Mouse (Mus musculus): ENCODE measurements at regions not wholly inside any gene's neighbourhood (a gene's known extent, or its start where the extent isn't known, plus 50 kb on each side); places are given as distances from the start of the nearest gene placed in this dataset.
A peak's percentile ranks its signal among the peaks of the same experiment; 100 is the strongest.

- WGBS = 54% methylated on average over 6 of the region's 6 CpGs
- no peak for ATAC-seq (ENCODE audit: low FRiP score)
These were observed 224.6 kb upstream of the Bmper start for GRCm38 (mm10) chr9:22998306-22998705.

GRCm38 (mm10) chr9:22999181-22999580 is 223.7 kb upstream of the Bmper start:
- no peak for ATAC-seq (ENCODE audit: low FRiP score)
- Histone ChIP-seq H3K27ac (replicated peaks) (no peak overlapping the region), H3K9me3 (replicated peaks) (no peaks in the 10 kb centered on the region), H3K4me2 (no peak overlapping the region), H3K27me3 (replicated peaks) (no peaks in the 10 kb centered on the region), H3K4me1 (no peaks in the 10 kb centered on the region), H3K9ac (replicated peaks) (no peak overlapping the region), H3K4me3 (replicated peaks) (no peak overlapping the region), H3K36me3 (no peaks in the 10 kb centered on the region)
- WGBS = 93% methylated on average over 4 of the region's 4 CpGs

More at GRCm38 (mm10) chr9:22998306-22998705, 224.6 kb upstream of the Bmper start:
- no peak overlapping the region for H3K4me2 ChIP-seq
- H3K27me3 ChIP-seq (replicated peaks) = no peaks in the 10 kb centered on the region
- no peaks in the 10 kb centered on the region for H3K36me3 ChIP-seq
- H3K27ac ChIP-seq (replicated peaks) = no peak overlapping the region
- H3K4me3 ChIP-seq (replicated peaks) = no peak overlapping the region
- H3K4me1 ChIP-seq = no peaks in the 10 kb centered on the region
- H3K9ac ChIP-seq (replicated peaks) = no peak overlapping the region
- H3K9me3 ChIP-seq (replicated peaks) = no peaks in the 10 kb centered on the region

- Histone ChIP-seq H3K27me3 (replicated peaks) (no peaks in the 10 kb centered on the region), H3K4me1 (peaks cover 9% of the 10 kb centered on the region), H3K9ac (replicated peaks) (no peak overlapping the region), H3K4me3 (replicated peaks) (no peak overlapping the region), H3K36me3 (no peaks in the 10 kb centered on the region), H3K9me3 (replicated peaks) (no peaks in the 10 kb centered on the region), H3K27ac (replicated peaks) (no peak overlapping the region), H3K4me2 (no peak overlapping the region)
- WGBS = 86% methylated on average over 3 of the region's 3 CpGs
- ATAC-seq (ENCODE audit: low FRiP score) = no peak
These were observed 222.7 kb upstream of the Bmper start for GRCm38 (mm10) chr9:23000200-23000599.

- 22% methylated on average over 14 of the region's 14 CpGs for WGBS
- H3K27me3 ChIP-seq (replicated peaks) = peaks cover 13% of the 10 kb centered on the region
- peaks cover 16% of the 10 kb centered on the region for H3K4me1 ChIP-seq
- H3K9ac ChIP-seq (replicated peaks) = no peak overlapping the region
- no peak overlapping the region for H3K27ac ChIP-seq (replicated peaks)
- H3K4me3 ChIP-seq (replicated peaks) = no peak overlapping the region
- H3K4me2 ChIP-seq = no peak overlapping the region
- H3K9me3 ChIP-seq (replicated peaks) = no peaks in the 10 kb centered on the region
- H3K36me3 ChIP-seq = no peaks in the 10 kb centered on the region
- 0 out of 2 replicates have a peak, but pooled peaks have one; percentile 48 for ATAC-seq (ENCODE audit: low FRiP score)
These were observed 219.4 kb upstream of the Bmper start for GRCm38 (mm10) chr9:23003195-23004061.

- WGBS = 8% methylated on average over 7 of the region's 7 CpGs
These were observed 217.9 kb upstream of the Bmper start for GRCm38 (mm10) chr9:23005005-23005404.

GRCm38 (mm10) chr9:23009462-23010183 is 213.3 kb upstream of the Bmper start:
- Histone ChIP-seq H3K4me3 (replicated peaks) (peak overlapping the region; percentile 4; the same call in 1 of the 2 replicates), H3K27ac (replicated peaks) (no peak overlapping the region), H3K4me2 (peak overlapping the region; percentile 44), H3K4me1 (peaks cover 36% of the 10 kb centered on the region), H3K36me3 (no peaks in the 10 kb centered on the region), H3K27me3 (replicated peaks) (peaks cover 29% of the 10 kb centered on the region), H3K9me3 (replicated peaks) (no peaks in the 10 kb centered on the region), H3K9ac (replicated peaks) (no peak overlapping the region)
- 10% methylated on average over 24 of the region's 24 CpGs for WGBS
- peak; percentile 18; the same call in 1 of the 2 replicates for ATAC-seq (ENCODE audit: low FRiP score)

More at GRCm38 (mm10) chr9:23005005-23005404, 217.9 kb upstream of the Bmper start:
- H3K36me3 ChIP-seq = no peaks in the 10 kb centered on the region
- no peak overlapping the region for H3K9ac ChIP-seq (replicated peaks)
- H3K4me3 ChIP-seq (replicated peaks) = no peak overlapping the region
- peaks cover 19% of the 10 kb centered on the region for H3K27me3 ChIP-seq (replicated peaks)
- H3K27ac ChIP-seq (replicated peaks) = no peak overlapping the region
- peaks cover 23% of the 10 kb centered on the region for H3K4me1 ChIP-seq
- no peaks in the 10 kb centered on the region for H3K9me3 ChIP-seq (replicated peaks)
- H3K4me2 ChIP-seq = no peak overlapping the region
- peak; percentile 58; the same call in 1 of the 2 replicates for ATAC-seq (ENCODE audit: low FRiP score)

GRCm38 (mm10) chr9:23011316-23011959 is 211.4 kb upstream of the Bmper start:
- Histone ChIP-seq H3K4me1 (peaks cover 25% of the 10 kb centered on the region), H3K9me3 (replicated peaks) (no peaks in the 10 kb centered on the region), H3K36me3 (no peaks in the 10 kb centered on the region), H3K4me3 (replicated peaks) (no peak overlapping the region), H3K4me2 (no peak overlapping the region), H3K27ac (replicated peaks) (no peak overlapping the region), H3K9ac (replicated peaks) (no peak overlapping the region), H3K27me3 (replicated peaks) (peaks cover 25% of the 10 kb centered on the region)
- no peak for ATAC-seq (ENCODE audit: low FRiP score)
- 12% methylated on average over 7 of the region's 7 CpGs for WGBS

GRCm38 (mm10) chr9:23012130-23012529 is 210.7 kb upstream of the Bmper start:
- Histone ChIP-seq H3K36me3 (no peaks in the 10 kb centered on the region), H3K9ac (replicated peaks) (no peak overlapping the region), H3K4me3 (replicated peaks) (no peak overlapping the region), H3K27me3 (replicated peaks) (peaks cover 25% of the 10 kb centered on the region), H3K27ac (replicated peaks) (no peak overlapping the region), H3K4me2 (no peak overlapping the region), H3K4me1 (peaks cover 25% of the 10 kb centered on the region), H3K9me3 (replicated peaks) (no peaks in the 10 kb centered on the region)
- 18% methylated on average over 5 of the region's 5 CpGs for WGBS
- ATAC-seq (ENCODE audit: low FRiP score) = no peak

- Histone ChIP-seq H3K4me1 (peaks cover 8% of the 10 kb centered on the region; the same call in 1 of the 2 replicates), H3K9ac (replicated peaks) (no peak overlapping the region), H3K4me3 (replicated peaks) (no peak overlapping the region), H3K9me3 (replicated peaks) (no peaks in the 10 kb centered on the region), H3K27me3 (replicated peaks) (0 out of 2 replicates have a peak, but pooled peaks cover 3% of the 10 kb centered on the region), H3K36me3 (no peaks in the 10 kb centered on the region), H3K27ac (replicated peaks) (no peak overlapping the region), H3K4me2 (no peak overlapping the region)
- 100% methylated on average over 1 of the region's 1 CpGs for WGBS
- no peak for ATAC-seq (ENCODE audit: low FRiP score)
These were observed 206.1 kb upstream of the Bmper start for GRCm38 (mm10) chr9:23016733-23017132.

- Histone ChIP-seq H3K4me1 (peaks cover 7% of the 10 kb centered on the region), H3K9me3 (replicated peaks) (no peaks in the 10 kb centered on the region), H3K27ac (replicated peaks) (no peak overlapping the region), H3K36me3 (no peaks in the 10 kb centered on the region), H3K9ac (replicated peaks) (no peak overlapping the region), H3K4me2 (no peak overlapping the region), H3K27me3 (replicated peaks) (no peaks in the 10 kb centered on the region; the same call in 1 of the 2 replicates), H3K4me3 (replicated peaks) (no peak overlapping the region)
- no peak for ATAC-seq (ENCODE audit: low FRiP score)
- 97% methylated on average over 5 of the region's 5 CpGs for WGBS
These were observed 198.8 kb upstream of the Bmper start for GRCm38 (mm10) chr9:23024061-23024460.

- no peaks in the 10 kb centered on the region for H3K9me3 ChIP-seq (replicated peaks)
- peaks cover 7% of the 10 kb centered on the region for H3K4me1 ChIP-seq
- no peak overlapping the region for H3K4me2 ChIP-seq
- H3K9ac ChIP-seq (replicated peaks) = no peak overlapping the region
- no peaks in the 10 kb centered on the region for H3K36me3 ChIP-seq
- no peak overlapping the region for H3K27ac ChIP-seq (replicated peaks)
- WGBS = 89% methylated on average over 8 of the region's 8 CpGs
- H3K4me3 ChIP-seq (replicated peaks) = no peak overlapping the region
- no peaks in the 10 kb centered on the region; the same call in 1 of the 2 replicates for H3K27me3 ChIP-seq (replicated peaks)
- ATAC-seq (ENCODE audit: low FRiP score) = no peak
These were observed 197.6 kb upstream of the Bmper start for GRCm38 (mm10) chr9:23025247-23025646.

Data from neural tube, embryonic 15.5 days (tissue).